Mouse (Mus musculus) intestine, embryonic 16.5 days (tissue): ENCODE measurements around the gene Rtn4r. TPM values are rescaled to one million over a fixed set of nuclear protein-coding genes. Genes with fewer than 3 reads are reported as not detected.
"Not testable (repeated sequence)": the region's sequence is repeated elsewhere in the genome, so short reads cannot be mapped to it uniquely, and the experiment has no call there.

Experiments used
- ATAC-seq: fragments of 200-750 bp; cut with Nextera tagmentation; 2 replicates; pipeline ENCODE4 v1.8.0; 2017; ENCODE audit warnings: moderate TSS enrichment, moderate library complexity
- H3K27ac ChIP-seq: fragments of 300-500 bp; sonication (generic); 2 replicates; pipeline ENCODE4 v1.5.1; 2014; ENCODE audit warnings: mild to moderate bottlenecking, low read length
- H3K27me3 ChIP-seq: fragments of 300-500 bp; sonication (generic); replicated peaks from 2 replicates; pipeline ENCODE4 v1.6.1; 2014; ENCODE audit warnings: low read length, control low read depth, mixed read lengths; ENCODE audit not compliant: control insufficient read depth, insufficient read depth
- H3K36me3 ChIP-seq: fragments of 300-500 bp; sonication (generic); 2 replicates; pipeline ENCODE4 v1.6.1; 2014; ENCODE audit warnings: low read length, control low read depth; ENCODE audit not compliant: control insufficient read depth, insufficient read depth
- H3K4me1 ChIP-seq: fragments of 300-500 bp; sonication (generic); 2 replicates; pipeline ENCODE4 v1.6.1; 2014; ENCODE audit warnings: low read length, control low read depth, mixed read lengths; ENCODE audit not compliant: control insufficient read depth, insufficient read depth
- H3K4me2 ChIP-seq: fragments of 300-500 bp; sonication (generic); 2 replicates; pipeline ENCODE4 v1.6.1; 2014; ENCODE audit warnings: low read depth, low read length, control low read depth
- H3K4me3 ChIP-seq: fragments of 300-500 bp; sonication (generic); 2 replicates; pipeline ENCODE4 v1.5.1; 2014; ENCODE audit warnings: mild to moderate bottlenecking, low read length
- H3K9ac ChIP-seq: fragments of 300-500 bp; sonication (generic); 2 replicates; pipeline ENCODE4 v1.6.1; 2014; ENCODE audit warnings: low read depth, low read length
- H3K9me3 ChIP-seq: fragments of 300-500 bp; sonication (generic); 2 replicates; pipeline ENCODE4 v1.6.1; 2016; ENCODE audit warnings: low read length, control low read depth; ENCODE audit not compliant: control insufficient read depth
- WGBS: fragments of 180-500 bp; shearing (Covaris S2); extraction: QIAGEN DNeasy Blood & Tissue Kit; methylation state at CpG from one replicate; pipeline ENCODE4 v1.1.7; 2014; 5-methylcytosine and 5-hydroxymethylcytosine counted together
- microRNA-seq: library from miRNA; unstranded; fragments of <30 nt; microRNA quantifications from one replicate; pipeline ENCODE4, GENCODE M21; 2016
- polyA plus RNA-seq: library from polyadenylated mRNA; unstranded; fragments of >200 nt; fragmentation: Nextera tagmentation; extraction: Ambion mirVana; gene quantifications from 2 replicates; pipeline ENCODE4 v1.2.1, GENCODE M21; 2015

Rtn4r gene
- polyA plus RNA-seq, 1 experiment from 2014 or later, result 0.73 TPM

DNA sequence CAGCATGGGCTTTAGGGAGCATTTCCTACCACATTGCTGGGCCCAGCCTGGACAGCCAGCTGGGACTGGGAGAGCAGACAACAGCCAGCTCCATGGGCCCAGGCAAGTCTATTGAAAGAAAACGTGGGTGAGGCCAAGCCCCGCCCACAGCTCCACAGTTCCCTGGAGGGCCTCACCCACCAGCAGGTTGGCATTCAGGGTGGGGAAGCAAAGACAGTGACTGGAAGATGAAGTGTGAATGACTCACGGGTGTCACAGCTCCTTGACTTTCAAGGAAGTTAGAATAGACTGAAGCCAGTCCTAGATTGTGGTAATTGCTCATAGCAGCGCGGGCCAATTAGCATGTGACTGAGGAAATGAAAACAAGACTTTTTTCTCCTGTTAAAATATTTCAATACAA is 67.6 kb downstream of the Rtn4r start:
- Histone ChIP-seq H3K4me2 (no peak overlapping the region), H3K9ac (peak overlapping the region; percentile 46; the same call in 1 of the 2 replicates), H3K36me3 (no peaks in the 10 kb centered on the region), H3K4me1 (peaks cover 15% of the 10 kb centered on the region), H3K9me3 (no peaks in the 10 kb centered on the region), H3K27me3 (no peaks in the 10 kb centered on the region), H3K4me3 (no peak overlapping the region), H3K27ac (peak overlapping the region; percentile 70)
- peak; percentile 89 for ATAC-seq
- WGBS, result 39% methylated on average over 5 of the region's 5 CpGs

DNA sequence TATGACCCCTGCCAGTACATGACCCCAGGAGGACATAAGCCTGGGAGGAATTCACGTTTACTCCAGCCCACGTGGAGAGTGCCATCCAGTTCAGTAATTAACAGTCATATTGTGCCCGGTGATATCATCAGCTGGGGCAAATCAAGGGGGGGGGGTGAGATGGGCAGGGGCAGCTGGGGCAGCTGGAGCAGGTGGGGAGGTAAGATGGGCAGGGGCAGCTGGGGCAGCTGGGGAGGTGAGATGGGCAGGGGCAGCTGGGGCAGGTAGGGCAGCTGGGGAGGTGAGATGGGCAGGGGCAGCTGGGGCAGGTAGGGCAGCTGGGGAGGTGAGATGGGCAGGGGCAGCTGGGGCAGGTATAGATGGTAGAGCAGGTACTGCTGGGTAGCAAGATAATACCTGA is 68.1 kb downstream of the Rtn4r start:
- Histone ChIP-seq H3K27ac (peak overlapping the region; percentile 49; the same call in 1 of the 2 replicates), H3K4me1 (peaks cover 15% of the 10 kb centered on the region)
- not testable (repeated sequence) for H3K27me3 ChIP-seq, ATAC-seq, H3K4me2 ChIP-seq, H3K4me3 ChIP-seq, H3K36me3 ChIP-seq, H3K9me3 ChIP-seq, H3K9ac ChIP-seq
- 47% methylated on average over 3 of the region's 3 CpGs for WGBS

DNA sequence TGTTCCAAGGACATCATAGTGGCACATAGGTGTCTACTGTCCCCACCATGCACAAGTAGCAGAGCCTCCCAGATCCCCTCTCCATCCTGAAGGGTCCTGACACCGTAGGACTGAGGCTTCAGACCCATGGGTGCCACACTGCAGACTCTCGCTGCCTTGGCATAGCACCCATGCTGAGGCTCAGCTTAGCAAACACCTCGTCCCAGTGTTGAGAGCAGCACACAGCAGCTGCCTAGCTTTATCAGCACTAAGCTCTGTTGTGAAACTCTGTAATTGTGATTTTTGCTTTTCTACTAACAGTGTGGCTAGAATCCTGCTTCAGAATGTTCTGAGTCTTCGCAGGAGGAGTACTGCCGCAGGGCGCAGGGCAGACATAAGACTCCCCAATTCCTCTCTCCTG is 70.4 kb downstream of the Rtn4r start:
- no peak overlapping the region for H3K27ac ChIP-seq
- H3K4me2 ChIP-seq, result no peak overlapping the region
- no peaks in the 10 kb centered on the region for H3K9me3 ChIP-seq
- no peaks in the 10 kb centered on the region for H3K27me3 ChIP-seq
- no peaks in the 10 kb centered on the region for H3K36me3 ChIP-seq
- ATAC-seq, result no peak
- H3K4me3 ChIP-seq, result no peak overlapping the region
- H3K9ac ChIP-seq, result no peak overlapping the region
- WGBS, result 85% methylated on average over 6 of the region's 6 CpGs
- peaks cover 21% of the 10 kb centered on the region for H3K4me1 ChIP-seq

GRCm38 (mm10) chr16:18198365-18199098 is 71.1 kb downstream of the Rtn4r start:
- Histone ChIP-seq H3K4me1 (peaks cover 21% of the 10 kb centered on the region), H3K36me3 (no peaks in the 10 kb centered on the region), H3K4me2 (no peak overlapping the region), H3K27ac (no peak overlapping the region), H3K4me3 (no peak overlapping the region), H3K27me3 (no peaks in the 10 kb centered on the region), H3K9me3 (no peaks in the 10 kb centered on the region), H3K9ac (no peak overlapping the region)
- 58% methylated on average over 10 of the region's 10 CpGs for WGBS
- ATAC-seq, result no peak

- WGBS, result 67% methylated on average over 2 of the region's 2 CpGs
- no peak for ATAC-seq
Observed at GRCm38 (mm10) chr16:18200062-18200461, 72.6 kb downstream of the Rtn4r start.

DNA sequence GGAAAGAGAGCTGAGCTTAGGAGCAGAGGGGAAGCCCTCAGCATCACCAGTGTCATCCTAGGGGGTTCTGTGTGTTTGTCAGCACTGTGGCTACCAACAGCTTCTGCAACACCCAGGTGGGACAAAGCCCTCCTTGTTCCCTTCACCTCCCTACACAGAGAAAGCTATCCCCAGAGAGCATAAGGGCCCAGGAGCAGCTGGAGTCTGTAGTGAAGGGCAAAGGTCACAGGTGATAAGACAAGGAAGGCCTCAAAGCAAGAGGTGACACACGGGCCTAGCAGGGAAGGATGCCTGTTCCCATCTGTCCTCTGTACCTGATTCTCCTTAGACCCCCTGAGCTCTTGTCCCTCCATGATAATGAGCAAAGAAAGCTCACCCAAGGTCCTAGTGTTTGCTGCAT is 74.2 kb downstream of the Rtn4r start:
- H3K27me3 ChIP-seq, result no peaks in the 10 kb centered on the region
- 37% methylated on average over 1 of the region's 1 CpGs for WGBS
- no peak overlapping the region for H3K4me2 ChIP-seq
- H3K27ac ChIP-seq, result no peak overlapping the region
- peak; percentile 64 for ATAC-seq
- H3K9me3 ChIP-seq, result no peaks in the 10 kb centered on the region
- H3K4me3 ChIP-seq, result no peak overlapping the region
- no peak overlapping the region for H3K9ac ChIP-seq
- H3K4me1 ChIP-seq, result peaks cover 6% of the 10 kb centered on the region; the same call in 1 of the 2 replicates
- no peaks in the 10 kb centered on the region for H3K36me3 ChIP-seq

More at GRCm38 (mm10) chr16:18200062-18200461, 72.6 kb downstream of the Rtn4r start:
- Histone ChIP-seq H3K36me3 (no peaks in the 10 kb centered on the region), H3K4me3 (no peak overlapping the region), H3K4me1 (peaks cover 11% of the 10 kb centered on the region), H3K27me3 (no peaks in the 10 kb centered on the region), H3K9ac (no peak overlapping the region), H3K4me2 (no peak overlapping the region), H3K9me3 (no peaks in the 10 kb centered on the region), H3K27ac (no peak overlapping the region)

Small RNA genes lying within 50 kb of the gene (microRNA-seq; reads per million reads assigned to microRNA genes)
- gene Mir6366, result not detected

Other genes with a start within 250 kb of the Rtn4r start
- gene Gm20518, start 236.0 kb upstream of the Rtn4r start, polyA plus RNA-seq, result 0.26 and 0.31 TPM in 2 replicates
- gene Tssk1, start 233.4 kb upstream of the Rtn4r start, polyA plus RNA-seq, result 0.05 TPM in 1 of 2 replicates, not detected in the other
- 65.4 and 67.4 TPM in 2 replicates for gene Dgcr2, start 229.1 kb upstream of the Rtn4r start, polyA plus RNA-seq
- not detected in 2 replicates for gene Tssk2, start 229.0 kb upstream of the Rtn4r start, polyA plus RNA-seq
- 28.8 and 29.5 TPM in 2 replicates for gene Ess2, start 216.3 kb upstream of the Rtn4r start, polyA plus RNA-seq
- 0.23 TPM in 1 of 2 replicates, not detected in the other for gene Gsc2, start 212.6 kb upstream of the Rtn4r start, polyA plus RNA-seq
- gene Slc25a1, start 199.4 kb upstream of the Rtn4r start, polyA plus RNA-seq, result 255 and 287 TPM in 2 replicates
- 0.29 TPM in 1 of 2 replicates, not detected in the other for gene Vpreb2, start 147.2 kb upstream of the Rtn4r start, polyA plus RNA-seq
- 77.0 and 77.1 TPM in 2 replicates for gene Dgcr6, start 74.8 kb upstream of the Rtn4r start, polyA plus RNA-seq
- 20.1 and 24.4 TPM in 2 replicates for gene Prodh, start 37.4 kb upstream of the Rtn4r start, polyA plus RNA-seq
- gene Ccdc188, start 90.2 kb downstream of the Rtn4r start, polyA plus RNA-seq, result not detected in 2 replicates
- 4.1 TPM in 2 replicates for gene Zdhhc8, start 107.5 kb downstream of the Rtn4r start, polyA plus RNA-seq
- 90.8 and 107 TPM in 2 replicates for gene Trmt2a, start 121.0 kb downstream of the Rtn4r start, polyA plus RNA-seq
- gene Ranbp1, start 121.1 kb downstream of the Rtn4r start, polyA plus RNA-seq, result 419 and 484 TPM in 2 replicates
- gene Gm49776, start 130.7 kb downstream of the Rtn4r start, polyA plus RNA-seq, result 1.7 TPM in 1 of 2 replicates, not detected in the other
- 17.0 and 18.9 TPM in 2 replicates for gene Dgcr8, start 161.6 kb downstream of the Rtn4r start, polyA plus RNA-seq
- gene Tango2, start 220.5 kb downstream of the Rtn4r start, polyA plus RNA-seq, result 62.4 and 69.8 TPM in 2 replicates
- gene Arvcf, start 220.5 kb downstream of the Rtn4r start, polyA plus RNA-seq, result 18.4 and 21.7 TPM in 2 replicates